Mouse (Mus musculus) CH12.LX (cell line): ENCODE measurements around the gene Rerg. TPM values are rescaled to one million over a fixed set of nuclear protein-coding genes. Genes with fewer than 3 reads are reported as not detected.

ENCODE experiments used
- DNase-seq: peaks from one replicate; pipeline ENCODE4 v3.0.0-alpha.2; 2013; ENCODE audit errors: extremely low read depth
- H3K27ac ChIP-seq: 2 replicates; pipeline ENCODE4 v1.5.1; 2012; ENCODE audit warnings: low read depth, mild to moderate bottlenecking, control low read depth, moderate library complexity; ENCODE audit not compliant: insufficient read depth
- H3K27me3 ChIP-seq: replicated peaks from 2 replicates; pipeline ENCODE3; 2012; ENCODE audit warnings: inconsistent platforms
- H3K36me3 ChIP-seq, 2 experiments: replicated peaks in 1 of 2; 2 replicates each; pipeline versions ENCODE3 to v1.6.1; 2012; ENCODE audit warnings: inconsistent platforms in 1 of 2, low read length in 1 of 2, mild to moderate bottlenecking in 1 of 2, mixed read lengths in 1 of 2, moderate library complexity in 1 of 2; ENCODE audit not compliant: control insufficient read depth in 1 of 2, insufficient read depth in 1 of 2
- H3K4me1 ChIP-seq, 2 experiments: 2 replicates each; pipeline ENCODE4 v1.6.1; 2012; ENCODE audit warnings: inconsistent platforms in 1 of 2, moderate library complexity in 1 of 2; ENCODE audit not compliant: insufficient read depth in 2 of 2, control insufficient read depth in 1 of 2
- H3K4me2 ChIP-seq: 2 replicates; pipeline ENCODE4 v1.6.1; 2012; ENCODE audit warnings: low read depth, mild to moderate bottlenecking, control low read depth; ENCODE audit not compliant: poor library complexity, insufficient read depth, severe bottlenecking
- H3K4me3 ChIP-seq, 3 experiments: fragments of 150-350 bp in 1 of 3; sonication (generic) in 1 of 3; replicated peaks in 1 of 3; 2 replicates each; pipeline versions ENCODE3 to v1.5.1; 2011 to 2012; ENCODE audit warnings: low read depth in 2 of 3, low read length in 2 of 3, mild to moderate bottlenecking in 2 of 3, moderate library complexity in 2 of 3, control low read depth in 1 of 3, improper control_type of control experiment in 1 of 3, inconsistent platforms in 1 of 3, mixed read lengths in 1 of 3; ENCODE audit not compliant: poor library complexity in 1 of 3
- H3K79me2 ChIP-seq: replicated peaks from 2 replicates; pipeline ENCODE4 v1.6.1; 2012; ENCODE audit warnings: mild to moderate bottlenecking, moderate library complexity; ENCODE audit not compliant: control insufficient read depth, poor library complexity, insufficient read depth, severe bottlenecking; ENCODE audit errors: extremely low read depth
- H3K9ac ChIP-seq: 2 replicates; pipeline ENCODE4 v1.6.1; 2012; ENCODE audit warnings: low read depth, mild to moderate bottlenecking, control low read depth, moderate library complexity; ENCODE audit not compliant: insufficient read depth
- H3K9me3 ChIP-seq: replicated peaks from 2 replicates; pipeline ENCODE3; 2012; ENCODE audit warnings: low read length, inconsistent platforms, mixed read lengths
- BHLHE40 ChIP-seq: IDR thresholded peaks from 2 replicates; pipeline ENCODE4 v1.6.1; 2011; ENCODE audit warnings: mild to moderate bottlenecking, low read depth, low read length, improper control_type of control experiment
- CHD1 ChIP-seq: IDR thresholded peaks from 2 replicates; pipeline ENCODE4 v1.6.1; 2012; ENCODE audit warnings: low read depth, low read length, improper control_type of control experiment, inconsistent platforms
- EP300 ChIP-seq: IDR thresholded peaks from 2 replicates; pipeline ENCODE4 v1.6.1; 2011; ENCODE audit warnings: low read length, improper control_type of control experiment
- ETS1 ChIP-seq: conservative IDR thresholded peaks from 2 replicates; pipeline ENCODE4 v1.6.1; 2012; ENCODE audit warnings: low read depth, mild to moderate bottlenecking, inconsistent platforms, low read length, improper control_type of control experiment, moderate library complexity
- HCFC1 ChIP-seq: IDR thresholded peaks from 2 replicates; pipeline ENCODE4 v1.6.1; 2012; ENCODE audit warnings: low read depth, mild to moderate bottlenecking, inconsistent platforms, low read length, improper control_type of control experiment
- IRF4 ChIP-seq: IDR thresholded peaks from 2 replicates; pipeline ENCODE4 v1.6.1; 2014; ENCODE audit warnings: low read depth, mild to moderate bottlenecking, inconsistent platforms, low read length, improper control_type of control experiment
- JUN ChIP-seq: IDR thresholded peaks from 2 replicates; pipeline ENCODE4 v1.6.1; 2011; ENCODE audit warnings: low read depth, mild to moderate bottlenecking, low read length, improper control_type of control experiment, moderate library complexity; ENCODE audit not compliant: insufficient read depth
- JUND ChIP-seq: conservative IDR thresholded peaks from 2 replicates; pipeline ENCODE4 v1.6.1; 2011; ENCODE audit warnings: low read depth, low read length, improper control_type of control experiment
- MAFK ChIP-seq: IDR thresholded peaks from 2 replicates; pipeline ENCODE4 v1.6.1; 2011; ENCODE audit warnings: low read length, improper control_type of control experiment; ENCODE audit not compliant: insufficient replicate concordance
- MAX ChIP-seq: IDR thresholded peaks from 2 replicates; pipeline ENCODE4 v1.6.1; 2011; ENCODE audit warnings: low read length, improper control_type of control experiment
- NELFE ChIP-seq: IDR thresholded peaks from 2 replicates; pipeline ENCODE4 v1.6.1; 2011; ENCODE audit warnings: low read depth, low read length, improper control_type of control experiment
- POLR2AphosphoS2 ChIP-seq: IDR thresholded peaks from 2 replicates; pipeline ENCODE4 v1.6.1; 2011; ENCODE audit warnings: low read depth, low read length, improper control_type of control experiment
- RAD21 ChIP-seq: IDR thresholded peaks from 2 replicates; pipeline ENCODE4 v1.6.1; 2011; ENCODE audit warnings: low read depth, mild to moderate bottlenecking, low read length, improper control_type of control experiment, moderate library complexity
- RCOR1 ChIP-seq: conservative IDR thresholded peaks from 2 replicates; pipeline ENCODE4 v1.6.1; 2012; ENCODE audit warnings: low read depth, mild to moderate bottlenecking, inconsistent platforms, low read length, improper control_type of control experiment
- TBP ChIP-seq: conservative IDR thresholded peaks from 2 replicates; pipeline ENCODE4 v1.6.1; 2011; ENCODE audit warnings: low read depth, low read length, improper control_type of control experiment
- UBTF ChIP-seq: IDR thresholded peaks from 2 replicates; pipeline ENCODE4 v1.6.1; 2012; ENCODE audit warnings: low read depth, mild to moderate bottlenecking, inconsistent platforms, low read length, improper control_type of control experiment, moderate library complexity
- ZMIZ1 ChIP-seq: IDR thresholded peaks from 2 replicates; pipeline ENCODE4 v1.6.1; 2012; ENCODE audit warnings: low read depth, mild to moderate bottlenecking, inconsistent platforms, low read length, improper control_type of control experiment
- ZNF384 ChIP-seq: IDR thresholded peaks from 2 replicates; pipeline ENCODE4 v1.6.1; 2012; ENCODE audit warnings: low read depth, low read length, improper control_type of control experiment, inconsistent platforms
- dilution Hi-C: fragments of 300-500 bp; cut with MboI; formaldehyde crosslinking; loops from 2 replicates; pipeline ENCODE4 v1.14.3; 2020; ENCODE audit warnings: low sequenced_read_pairs; ENCODE audit not compliant: extremely low pct_unique_long_range_greater_than_20kb, extremely low pct_ligation_motif_present
- in situ Hi-C: fragments of 300-500 bp; cut with MboI; formaldehyde crosslinking; loops from 3 replicates; pipeline ENCODE4 v1.14.3; 2019; ENCODE audit warnings: low sequenced_read_pairs, low pct_ligation_motif_present, low pct_unique_long_range_greater_than_20kb, mixed read lengths
- polyA plus RNA-seq: library from polyadenylated mRNA; unstranded; fragments of >175 nt; gene quantifications from 2 replicates; pipeline ENCODE4 v1.2.1, GENCODE M21; 2012; ENCODE audit warnings: low read depth; ENCODE audit not compliant: insufficient read length
- total RNA-seq, 2 experiments: library from RNA; depleted of rRNA; stranded (reverse); fragments of 300-350 nt in 1 of 2; fragments of >200 nt in 1 of 2; gene quantifications; 2 replicates each; pipeline ENCODE4 v1.2.3; 2012 to 2014

Gene Rerg
- total and polyA plus RNA-seq, 3 experiments, result not detected

DNA sequence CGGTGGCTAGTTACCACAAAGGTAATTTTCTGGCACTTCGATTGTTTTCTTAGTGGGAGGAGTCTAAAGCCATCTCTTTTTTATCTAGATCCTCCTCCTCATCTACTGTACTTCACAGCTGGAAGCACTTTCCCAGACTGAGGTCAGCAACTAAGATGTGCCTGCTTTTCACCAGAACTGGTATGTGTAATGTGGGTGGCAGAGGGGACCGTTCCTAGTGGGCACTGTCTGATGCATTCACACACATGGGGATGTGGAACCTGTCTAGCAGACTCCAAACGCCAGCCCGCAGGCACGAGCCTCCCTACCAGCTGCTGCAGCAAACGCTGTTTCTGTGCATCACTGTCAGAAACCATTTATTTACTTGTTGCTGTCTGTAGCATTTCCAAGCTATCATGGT lies 31.3 kb upstream of the Rerg start:
- H3K36me3 ChIP-seq, result no peaks in the 10 kb centered on the region
- DNase-seq, result no peak
- no peak overlapping the region for H3K4me3 ChIP-seq
- no peaks in the 10 kb centered on the region for H3K4me1 ChIP-seq
- H3K9me3 ChIP-seq, result no peaks in the 10 kb centered on the region
- in situ Hi-C loops, result loop anchor here (25.0 kb wide), 1 partner anchor 186 kb away; no protein-coding TSS in a partner anchor
- no peaks in the 10 kb centered on the region for H3K27me3 ChIP-seq
- H3K79me2 ChIP-seq, result no peaks in the 10 kb centered on the region
- TF ChIP-seq HCFC1, result no peak
- TF ChIP-seq CHD1, result no peak
- no peak for TF ChIP-seq UBTF
- no peak for TF ChIP-seq RCOR1
- TF ChIP-seq POLR2AphosphoS2, result no peak
- TF ChIP-seq TBP, result no peak
- TF ChIP-seq MAFK, result no peak
- TF ChIP-seq ZMIZ1, result no peak
- TF ChIP-seq RAD21, result no peak
- no peak for TF ChIP-seq ETS1
- no peak for TF ChIP-seq BHLHE40
- no peak for TF ChIP-seq MAX
- TF ChIP-seq IRF4, result no peak
- no peak for TF ChIP-seq ZNF384
- TF ChIP-seq JUND, result no peak
- no peak overlapping the region for H3K9ac ChIP-seq
- dilution Hi-C loops, result no loop called here
- no peak overlapping the region for H3K4me2 ChIP-seq
- no peak overlapping the region for H3K27ac ChIP-seq

DNA sequence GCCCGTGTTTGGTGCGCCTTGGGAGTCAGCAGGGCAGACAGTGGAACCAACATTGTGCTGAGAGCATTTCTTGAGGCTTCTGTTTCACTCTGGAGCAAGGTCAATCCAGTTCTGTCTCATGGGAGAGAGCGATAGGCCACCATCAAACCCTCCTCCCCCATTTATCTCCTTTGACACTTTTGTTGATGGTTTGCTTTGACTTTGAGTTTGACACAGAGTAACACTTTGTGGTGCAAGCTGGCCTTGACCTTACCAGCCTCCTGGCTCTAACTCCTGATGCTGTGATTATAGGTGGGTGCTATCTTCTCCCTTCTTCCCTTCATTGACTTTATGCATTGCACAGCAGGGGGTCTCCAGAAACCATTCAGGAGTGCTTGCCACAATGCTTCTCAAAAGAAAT lies 30.9 kb upstream of the Rerg start:
- in situ Hi-C loops, result loop anchor here (25.0 kb wide), 1 partner anchor 186 kb away; no protein-coding TSS in a partner anchor
- H3K79me2 ChIP-seq, result no peaks in the 10 kb centered on the region
- H3K4me2 ChIP-seq, result no peak overlapping the region
- TF ChIP-seq IRF4 (no peak), JUN (no peak), NELFE (no peak), HCFC1 (no peak), EP300 (no peak), CHD1 (no peak), RAD21 (no peak)
- TF ChIP-seq, all 38 proteins: peak for 0
- Histone ChIP-seq H3K4me3 (no peak overlapping the region), H3K9me3 (no peaks in the 10 kb centered on the region), H3K27ac (no peak overlapping the region), H3K9ac (no peak overlapping the region), H3K36me3 (no peaks in the 10 kb centered on the region), H3K27me3 (no peaks in the 10 kb centered on the region), H3K4me1 (no peaks in the 10 kb centered on the region)
- no peak for DNase-seq
- dilution Hi-C loops, result no loop called here
